Mouse (Mus musculus): Measurements from ENCODE around the gene Rfx1.

- no peak for TF ChIP-seq CTCF (IDR thresholded peaks at IDR 0.05; ENCODE audit: insufficient read depth, low read depth, low read length)
- no peak for TF ChIP-seq POLR2A (IDR thresholded peaks at IDR 0.05; ENCODE audit: insufficient read depth, low read depth, low read length)
These were observed 1.3 kb downstream of the Rfx1 start for GRCm38 (mm10) chr8:84067911-84068310.
